Mouse (Mus musculus) naive thymus-derived CD4-positive, alpha-beta T cell, adult 2 months (primary cell): ENCODE measurements around the gene Cela3a.
"Not testable (repeated sequence)": the region's sequence is repeated elsewhere in the genome, so short reads cannot be mapped to it uniquely, and the experiment has no call there.

ENCODE experiments used
- DNase-seq: peaks from one replicate; pipeline ENCODE4 v3.0.0-alpha.2; 2011; ENCODE audit warnings: low read depth

Gene Cela3a

DNA sequence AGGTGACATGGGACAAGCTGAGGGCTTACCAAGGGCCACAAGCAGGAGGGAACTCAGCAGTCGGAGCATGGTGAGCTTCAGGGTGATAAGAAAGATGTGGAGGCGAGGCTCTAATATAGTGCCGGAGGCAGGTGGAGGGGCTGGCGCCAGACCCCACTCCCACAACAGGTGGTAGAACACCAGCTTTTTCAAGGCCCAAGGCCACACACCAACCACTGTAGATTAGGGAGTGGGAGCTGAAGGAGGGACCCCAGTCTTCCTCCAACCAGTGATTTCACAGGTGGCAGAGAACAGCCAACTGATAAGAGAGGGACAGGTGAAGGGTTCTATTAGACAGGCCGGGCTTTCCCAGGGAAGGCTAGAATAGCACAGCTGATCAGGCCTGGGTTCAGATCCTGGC, at the start of gene Cela3a:
Gene Cela3a, minus strand, starts transcription at position 101 of the 400 bp plus-strand sequence.
- no peak for DNase-seq

GRCm38 (mm10) chr4:137458861-137459260, 49.3 kb upstream of the Cela3a start:
- no peak for DNase-seq

GRCm38 (mm10) chr4:137458310-137458709, 48.7 kb upstream of the Cela3a start:
- DNase-seq = no peak

GRCm38 (mm10) chr4:137457292-137457691, 47.7 kb upstream of the Cela3a start:
- DNase-seq = no peak

- DNase-seq = no peak
Measured at GRCm38 (mm10) chr4:137456581-137456980, 47.0 kb upstream of the Cela3a start.

GRCm38 (mm10) chr4:137454582-137454981, 45.0 kb upstream of the Cela3a start:
- no peak for DNase-seq

- DNase-seq = no peak
Measured at GRCm38 (mm10) chr4:137453234-137453767, 43.7 kb upstream of the Cela3a start, which contains the start of gene 1700013G24Rik. Gene 1700013G24Rik (plus strand): TSS chr4:137453284.

GRCm38 (mm10) chr4:137452190-137452589, 42.6 kb upstream of the Cela3a start:
- no peak for DNase-seq

DNA sequence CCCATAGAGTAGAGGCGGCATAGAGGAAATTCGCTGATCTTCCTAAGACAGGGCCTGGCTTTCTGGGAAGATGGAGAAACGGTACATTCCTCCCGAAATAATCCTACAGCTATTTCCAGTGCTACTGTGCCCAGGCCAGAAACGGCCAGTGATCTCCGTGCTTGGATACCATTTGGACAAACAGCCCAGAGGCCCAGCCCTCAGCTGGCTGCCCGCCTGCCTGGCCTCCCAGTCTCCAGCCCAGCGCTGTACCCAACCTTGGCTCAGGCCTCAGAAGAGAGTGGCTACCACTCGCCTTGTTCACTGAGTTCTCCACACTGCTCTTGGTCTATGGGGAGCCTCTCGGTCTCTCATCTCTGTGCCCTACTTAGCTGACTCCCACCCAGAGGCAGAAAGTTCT, 40.1 kb upstream of the Cela3a start:
- DNase-seq = no peak

GRCm38 (mm10) chr4:137449132-137449531, 39.5 kb upstream of the Cela3a start:
- no peak for DNase-seq

GRCm38 (mm10) chr4:137448641-137449040, 39.0 kb upstream of the Cela3a start:
- DNase-seq = no peak

- DNase-seq = no peak
Measured at GRCm38 (mm10) chr4:137448197-137448596, 38.6 kb upstream of the Cela3a start.

- DNase-seq = no peak
Measured at GRCm38 (mm10) chr4:137447363-137448196, 38.0 kb upstream of the Cela3a start.

DNA sequence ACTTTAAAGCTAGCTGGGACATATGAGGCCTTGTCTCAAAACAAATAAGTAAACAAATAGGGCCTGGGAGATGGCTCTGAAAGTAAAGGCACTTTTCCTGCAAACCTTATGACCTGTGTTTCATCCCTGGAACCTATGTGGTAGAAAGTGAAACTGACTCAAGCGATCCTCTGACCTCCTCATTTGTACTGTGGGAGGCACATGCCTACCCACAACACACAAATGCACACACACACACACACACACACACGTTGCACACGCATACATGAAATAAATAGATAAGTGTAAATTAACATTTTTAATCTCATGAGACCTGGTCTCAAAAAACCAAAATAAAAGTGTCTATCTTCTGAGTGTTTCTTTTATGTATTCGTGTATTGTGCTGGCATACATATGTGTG, 36.3 kb upstream of the Cela3a start:
- no peak for DNase-seq

DNA sequence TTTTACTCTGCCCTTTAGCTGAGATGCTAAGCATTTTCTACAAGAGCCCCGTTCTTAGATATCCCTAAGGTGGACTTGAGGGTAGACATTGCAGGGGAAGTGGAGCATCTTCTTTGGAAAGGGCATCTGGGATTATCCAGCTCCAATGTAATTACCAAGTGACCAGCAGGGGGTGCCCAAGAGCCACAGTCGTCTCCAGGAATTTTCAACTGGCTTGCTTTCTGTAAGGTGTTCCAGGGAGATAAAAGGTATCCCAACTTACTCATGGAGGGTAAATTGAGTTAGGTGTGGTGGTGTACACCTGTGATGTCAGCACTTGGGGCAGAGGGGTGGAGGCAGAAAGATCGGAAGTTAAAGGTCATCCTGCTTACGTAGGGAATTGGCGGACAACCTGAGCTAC, 34.0 kb upstream of the Cela3a start:
- peak; percentile 48 for DNase-seq

DNA sequence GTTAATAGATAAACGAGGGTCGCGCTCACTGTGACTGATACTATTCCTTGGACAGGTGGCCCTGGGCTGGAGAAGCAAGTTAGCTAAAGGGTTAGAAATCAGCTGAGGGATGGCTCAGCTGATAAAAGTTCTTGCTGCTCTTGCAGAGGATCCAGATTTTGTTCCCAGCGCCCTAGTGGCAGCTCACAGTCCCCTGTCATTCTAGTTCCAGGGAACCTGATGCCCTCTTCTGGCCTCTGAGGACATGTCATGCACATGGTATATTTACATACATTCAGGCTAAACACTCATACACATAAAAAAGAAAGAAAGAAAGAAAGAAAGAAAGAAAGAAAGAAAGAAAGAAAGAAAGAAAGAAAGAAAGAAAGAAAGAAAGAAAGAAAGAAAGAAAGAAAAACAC, 31.7 kb upstream of the Cela3a start:
- no peak for DNase-seq

DNA sequence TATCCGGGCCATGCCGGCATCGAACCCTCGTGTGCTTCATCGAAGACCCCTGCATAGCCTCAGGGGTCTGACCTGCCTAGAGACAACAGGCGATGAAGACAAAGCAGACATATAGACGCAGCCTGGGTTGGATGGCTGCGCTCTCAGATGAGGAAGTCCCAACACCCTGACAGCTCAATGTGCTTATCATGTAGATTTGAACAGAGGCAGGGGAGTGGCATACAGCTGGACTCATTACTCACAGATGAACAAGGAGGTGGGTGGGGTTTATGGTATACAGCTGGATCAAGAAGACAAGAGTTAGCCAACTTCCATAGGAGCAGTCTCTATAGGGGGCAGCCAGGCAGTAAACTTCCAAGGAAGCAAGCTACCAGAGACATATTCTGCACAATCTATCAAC, 29.3 kb upstream of the Cela3a start:
- no peak for DNase-seq

- no peak for DNase-seq
Measured at GRCm38 (mm10) chr4:137436979-137437669, 27.5 kb upstream of the Cela3a start.

DNA sequence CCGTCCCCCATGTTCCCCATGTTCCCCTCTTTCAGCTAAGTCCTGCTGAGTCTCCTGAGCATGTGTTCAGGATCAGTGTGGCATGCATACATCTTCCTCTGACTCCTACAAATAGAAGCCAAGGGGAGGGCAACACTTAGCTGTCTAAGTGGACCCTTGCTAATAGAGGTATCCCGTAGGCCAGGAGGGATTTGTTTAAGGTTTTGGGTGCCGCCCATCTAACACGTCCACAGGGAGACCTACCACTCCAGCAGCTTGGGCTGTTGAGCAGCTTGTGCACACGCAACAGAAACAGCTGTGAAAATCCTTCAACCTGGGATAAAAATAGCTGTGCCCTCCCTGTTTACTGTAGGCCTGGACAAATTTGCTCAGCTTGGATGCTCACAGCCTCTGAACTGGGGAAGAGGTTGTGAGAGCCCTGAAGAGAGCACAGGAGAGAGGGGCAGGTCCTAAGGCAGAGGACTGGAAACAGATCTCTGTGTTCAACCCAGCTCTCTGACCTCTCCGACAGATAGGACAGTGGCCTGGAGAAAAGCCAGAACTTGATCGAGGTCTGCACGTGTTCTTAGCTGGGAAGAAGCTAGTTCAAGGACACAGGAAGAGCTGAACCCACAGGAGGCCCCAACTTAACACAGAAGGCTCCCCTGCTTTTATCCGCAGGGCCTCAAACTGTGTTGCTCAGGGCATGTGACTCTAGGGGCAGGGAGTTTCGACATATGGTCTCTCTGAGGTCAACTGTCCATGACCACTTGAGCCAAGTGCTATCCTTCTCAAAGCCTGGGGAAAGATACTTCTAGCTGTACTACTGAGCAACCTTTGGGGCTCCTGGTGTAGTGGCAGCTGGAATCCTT, 23.3 kb upstream of the Cela3a start:
- not testable (repeated sequence) for DNase-seq

DNA sequence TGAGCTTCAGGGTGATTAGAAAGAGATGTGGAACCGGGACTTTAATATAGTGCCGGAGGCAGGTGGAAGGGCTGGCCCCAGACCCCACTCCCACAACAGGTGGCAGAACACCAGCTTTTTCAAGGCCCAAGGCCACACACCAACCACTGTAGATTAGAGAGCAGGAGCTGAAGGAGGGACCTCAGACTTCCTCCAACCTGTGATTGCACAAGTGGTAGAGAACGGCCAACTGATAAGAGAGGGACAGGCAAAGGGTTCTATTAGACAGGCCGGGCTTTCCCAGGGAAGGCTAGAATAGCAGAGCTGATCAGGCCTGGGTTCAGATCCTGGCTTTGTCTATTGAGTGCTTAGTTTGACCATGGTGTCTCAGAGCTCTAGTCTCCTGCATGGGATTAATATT, 20.9 kb upstream of the Cela3a start, which contains the start of gene Cela3b:
Gene Cela3b, minus strand, starts transcription at position 39 of the 400 bp plus-strand sequence.
- DNase-seq = no peak

GRCm38 (mm10) chr4:137417712-137418564, 8.3 kb upstream of the Cela3a start:
- peak; percentile 7 for DNase-seq
